Mouse (Mus musculus) adrenal gland, adult 2 months (tissue): Measurements from ENCODE around the gene Smim14. TPM values are rescaled to one million over a fixed set of nuclear protein-coding genes. Genes with fewer than 3 reads are reported as not detected.
"Not testable (repeated sequence)": the region's sequence is repeated elsewhere in the genome, so short reads cannot be mapped to it uniquely, and the experiment has no call there.

Experiments used
- DNase-seq: peaks from one replicate; pipeline ENCODE4 v3.0.0; 2021
- polyA plus RNA-seq: library from polyadenylated mRNA; depleted of rRNA; stranded (reverse); fragments of >200 nt; gene quantifications from 2 replicates; pipeline ENCODE4 v1.2.3, GENCODE M21; 2012
- total RNA-seq, 2 experiments: library from RNA; stranded (reverse); gene quantifications; 2 replicates each; pipeline ENCODE4 v1.2.3; 2021

Gene Smim14
- total and polyA plus RNA-seq, 3 experiments = 142 to 196 (median 177) TPM

DNA sequence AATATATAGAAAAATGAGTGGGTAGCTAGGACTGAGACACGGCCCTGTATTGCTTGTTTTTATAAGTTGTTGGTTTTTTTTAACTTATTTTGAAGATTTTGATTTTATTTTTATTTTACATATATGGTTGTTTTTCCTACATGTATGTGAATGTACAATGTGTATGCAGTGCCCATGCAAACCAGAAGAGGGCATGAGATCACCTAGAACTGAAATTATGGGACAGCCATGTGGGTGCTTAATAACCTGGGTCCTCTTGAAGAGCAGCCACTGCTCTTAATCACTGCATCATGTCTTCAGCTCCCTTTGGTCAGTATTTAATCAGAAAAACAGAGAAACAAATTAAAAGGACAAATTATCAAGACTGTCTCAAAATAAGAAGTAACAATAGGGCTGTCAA is 15.2 kb downstream of the Smim14 start:
- no peak for DNase-seq

GRCm38 (mm10) chr5:65514635-65515278 is 22.2 kb downstream of the Smim14 start:
- no peak for DNase-seq

DNA sequence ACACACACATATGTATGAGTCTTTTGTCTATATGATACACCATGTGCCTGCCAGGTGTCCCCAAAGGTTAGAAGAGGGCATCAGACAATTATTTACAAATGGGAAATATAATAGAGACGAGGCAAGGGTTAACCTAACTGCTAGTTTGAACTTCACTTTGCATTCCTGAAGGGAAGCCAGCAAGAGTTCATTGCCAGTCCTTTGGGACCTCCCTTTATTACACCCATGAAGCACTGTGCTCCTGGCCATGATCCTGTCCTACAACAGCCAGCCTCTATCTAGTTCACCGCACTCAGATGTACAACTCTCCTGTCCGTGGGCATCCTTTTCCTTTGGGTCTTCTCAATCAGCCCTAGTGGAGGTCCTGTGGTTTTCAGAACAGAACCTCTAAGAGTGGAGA is 23.5 kb downstream of the Smim14 start:
- no peak for DNase-seq

- DNase-seq = peak; percentile 45
These were observed 28.6 kb downstream of the Smim14 start for GRCm38 (mm10) chr5:65508395-65508794.

GRCm38 (mm10) chr5:65505786-65506185 is 31.2 kb downstream of the Smim14 start:
- DNase-seq = peak; percentile 52

GRCm38 (mm10) chr5:65501407-65501806 is 35.6 kb downstream of the Smim14 start:
- no peak for DNase-seq

DNA sequence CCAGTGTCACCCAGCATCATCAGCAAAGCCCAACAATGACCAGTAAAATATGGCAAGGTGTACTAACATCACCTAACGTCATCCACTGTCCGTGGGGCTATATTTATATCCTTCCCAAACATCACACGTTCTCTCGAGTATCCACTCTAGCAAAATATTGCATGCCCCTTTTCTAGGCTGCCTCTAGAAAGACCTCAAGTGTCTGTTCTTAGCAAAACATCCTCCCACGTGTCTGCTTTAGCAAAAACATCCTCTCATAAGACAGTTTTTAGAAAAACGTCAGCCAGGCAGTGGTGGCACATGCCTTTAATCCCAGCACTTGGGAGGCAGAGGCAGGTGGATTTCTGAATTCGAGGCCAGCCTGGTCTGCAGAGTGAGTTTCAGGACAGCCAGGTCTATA is 36.8 kb downstream of the Smim14 start:
- DNase-seq = no peak

DNA sequence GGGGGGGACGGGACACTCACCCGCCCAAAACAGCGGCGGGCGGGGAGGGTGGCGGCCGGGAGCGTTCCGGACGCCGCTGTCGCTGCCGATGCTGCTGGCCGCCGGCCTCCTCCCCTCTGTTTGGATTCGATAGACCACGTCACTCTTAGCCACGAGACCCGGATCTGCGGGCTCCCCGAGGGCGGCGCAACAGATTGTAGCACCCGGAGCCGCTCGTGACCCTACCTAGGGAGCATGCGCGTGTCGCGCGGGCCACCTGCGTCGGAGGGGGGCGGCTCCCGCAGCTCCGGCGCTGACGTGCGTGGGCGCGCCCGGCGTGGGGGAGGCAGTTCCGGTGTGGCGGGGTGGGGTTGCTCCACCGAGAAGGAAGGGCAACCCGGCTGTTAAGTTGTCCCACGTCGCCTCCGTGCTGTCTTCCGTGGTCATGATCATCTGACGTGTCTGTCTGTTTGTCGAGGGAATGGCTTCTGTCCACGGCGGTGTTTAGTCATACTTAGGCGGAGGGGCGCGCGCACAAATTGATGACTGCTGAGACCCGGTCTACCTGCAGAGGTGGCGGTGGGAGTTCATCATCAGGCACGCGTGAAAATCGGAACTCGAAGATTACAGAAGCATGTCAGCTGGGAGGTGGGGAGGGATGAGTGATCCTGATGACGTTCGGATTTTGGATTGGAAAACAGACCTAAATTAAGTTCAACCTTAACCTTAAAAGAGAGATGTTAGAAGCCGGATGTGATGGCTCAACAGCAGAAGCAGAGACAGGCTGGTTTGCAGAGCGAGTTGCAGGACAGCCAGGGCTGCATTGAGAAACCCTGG is 44.1 kb downstream of the Smim14 start, which contains the start of gene Gm43552:
Gene Gm43552, minus strand, starts transcription at position 118 of the 816 bp plus-strand sequence.
- DNase-seq = peak; percentile 99

GRCm38 (mm10) chr5:65491767-65492715 is 44.9 kb downstream of the Smim14 start:
- peak; percentile 87 for DNase-seq

DNA sequence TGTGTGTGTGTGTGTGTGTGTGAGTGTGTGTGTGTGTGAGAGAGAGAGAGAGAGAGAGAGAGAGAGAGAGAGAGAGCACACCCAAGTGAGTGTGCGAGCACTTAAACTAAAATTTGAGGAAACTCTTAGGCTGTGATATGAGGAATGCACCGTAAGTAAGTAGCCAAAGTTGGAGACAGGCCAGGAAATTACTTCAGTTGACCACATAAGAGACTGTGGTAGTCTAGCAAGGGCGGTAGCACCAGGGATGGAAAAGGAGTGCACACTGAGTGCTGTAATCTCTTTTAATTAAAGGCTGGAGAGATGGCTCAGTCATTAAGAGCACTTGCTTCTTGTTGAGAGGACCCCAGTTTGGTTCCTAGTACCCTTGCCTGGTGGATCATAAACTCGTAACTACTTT is 47.2 kb downstream of the Smim14 start:
- DNase-seq = no peak

- no peak for DNase-seq
These were observed 48.3 kb downstream of the Smim14 start for GRCm38 (mm10) chr5:65488725-65489124.

GRCm38 (mm10) chr5:65487381-65487780 is 49.6 kb downstream of the Smim14 start:
- no peak for DNase-seq

DNA sequence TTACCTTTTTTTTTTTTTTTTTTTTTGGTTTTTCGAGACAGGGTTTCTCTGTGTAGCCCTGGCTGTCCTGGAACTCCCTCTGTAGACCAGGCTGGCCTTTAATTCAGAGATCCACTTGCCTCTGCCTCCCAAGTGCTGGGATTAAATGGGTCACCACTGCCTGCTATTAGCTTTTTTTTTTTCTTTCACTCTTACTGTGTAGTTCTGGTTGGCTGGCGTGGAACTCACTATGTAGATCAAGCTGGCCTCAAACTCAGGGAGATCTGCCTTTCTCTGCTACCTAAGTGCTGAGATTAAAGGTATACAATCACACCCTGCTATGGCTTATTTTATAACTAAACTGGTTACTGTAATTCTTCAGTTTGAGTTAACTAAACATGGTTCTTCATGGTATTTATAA is 50.5 kb downstream of the Smim14 start:
- no peak for DNase-seq

- no peak for DNase-seq
These were observed 54.0 kb downstream of the Smim14 start for GRCm38 (mm10) chr5:65482996-65483395.

DNA sequence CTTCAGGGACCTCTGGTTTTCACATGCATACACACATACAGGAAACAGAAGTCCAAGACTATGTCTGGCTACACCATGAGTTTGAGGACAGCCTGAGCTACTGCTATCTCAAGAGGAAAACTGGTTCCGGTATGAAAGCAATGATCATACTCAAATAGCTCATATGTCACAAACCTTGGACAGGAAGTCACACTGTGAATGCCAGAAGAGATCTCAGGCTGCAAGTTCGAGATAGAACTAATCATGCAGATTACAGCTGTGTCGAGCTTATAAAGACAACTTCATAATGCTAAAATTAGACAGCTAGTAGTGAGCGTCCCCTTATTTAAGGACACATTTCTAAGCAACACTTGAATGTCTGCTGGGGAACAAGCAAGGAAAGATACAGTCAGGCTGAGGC is 56.5 kb downstream of the Smim14 start:
- DNase-seq = no peak

DNA sequence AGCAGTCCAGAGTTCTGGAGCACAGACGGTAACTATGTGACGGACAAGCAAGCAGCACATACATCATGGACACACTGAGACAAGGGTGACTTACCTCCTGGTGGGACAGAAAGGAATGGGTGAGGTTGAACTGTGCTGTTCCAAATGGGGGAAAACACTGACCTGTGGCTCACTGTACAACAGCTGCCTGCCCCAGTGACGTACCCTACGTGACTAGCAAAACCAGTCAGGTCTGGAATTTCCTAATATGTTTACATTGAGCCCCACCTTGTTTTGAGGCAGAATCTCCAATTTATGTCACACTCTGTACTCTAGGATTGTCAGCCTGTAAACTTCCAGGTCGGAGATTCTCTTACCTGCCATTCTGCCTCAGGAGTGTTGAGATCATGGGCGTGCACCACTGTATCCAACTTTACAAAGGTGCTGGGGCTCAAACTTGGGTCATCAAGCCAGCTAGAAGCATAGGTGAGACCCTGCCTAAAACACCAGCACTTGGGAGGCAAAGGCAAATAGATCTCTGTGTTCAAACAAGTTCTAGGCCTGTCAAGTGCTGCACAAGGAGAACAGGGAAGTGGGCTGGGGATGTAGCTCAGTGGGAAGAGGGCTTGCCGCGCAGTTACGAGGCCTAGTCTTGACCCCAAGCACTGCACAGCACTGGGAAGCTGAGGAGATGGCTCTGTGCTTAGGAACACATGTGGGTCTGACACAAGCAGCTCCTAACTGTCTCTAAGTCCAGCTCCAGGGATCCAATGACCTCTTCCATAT is 57.1 kb downstream of the Smim14 start:
- DNase-seq = no peak

- peak; percentile 38 for DNase-seq
These were observed 58.8 kb downstream of the Smim14 start for GRCm38 (mm10) chr5:65478224-65478623.

GRCm38 (mm10) chr5:65476739-65477138 is 60.2 kb downstream of the Smim14 start:
- not testable (repeated sequence) for DNase-seq

DNA sequence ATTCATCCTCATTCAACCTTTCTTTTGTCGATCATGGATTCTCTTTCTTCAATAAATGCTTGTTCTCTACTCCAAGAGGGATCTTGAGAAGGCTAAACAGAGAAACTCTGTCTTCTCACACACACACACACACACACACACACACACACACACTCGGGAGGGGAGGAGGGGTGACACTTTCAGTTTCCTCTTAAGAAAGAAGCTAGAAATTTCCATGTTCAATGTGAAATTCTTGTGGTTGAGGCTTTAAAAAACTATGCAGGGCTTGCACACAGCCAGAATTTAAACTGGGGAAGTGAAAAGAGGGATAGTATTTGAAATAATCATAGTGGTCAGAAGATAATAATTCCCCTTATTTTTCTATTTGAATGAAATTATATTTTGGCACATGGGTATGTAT is 61.2 kb downstream of the Smim14 start:
- no peak for DNase-seq

- peak; percentile 57 for DNase-seq
These were observed 67.2 kb downstream of the Smim14 start for GRCm38 (mm10) chr5:65469766-65470165.

DNA sequence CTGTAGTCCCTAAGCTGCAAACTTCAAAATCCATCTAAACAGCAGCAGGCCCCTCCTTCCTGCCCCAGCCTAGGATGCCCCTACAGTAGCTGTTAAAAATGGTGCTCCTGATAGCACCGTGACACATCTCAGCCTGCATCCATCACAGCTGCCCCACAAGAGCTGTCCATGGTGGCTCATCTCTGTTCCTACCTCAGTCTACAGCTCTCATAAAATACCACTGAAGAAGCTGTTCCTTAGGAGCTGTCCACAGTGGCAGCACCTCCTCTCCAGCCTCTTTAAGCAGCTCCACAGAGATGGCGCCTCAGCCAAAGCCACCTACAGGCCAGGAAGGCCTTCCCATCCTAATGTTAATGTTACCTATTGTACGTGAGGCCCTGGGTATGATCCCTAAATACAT is 70.1 kb downstream of the Smim14 start:
- DNase-seq = no peak

DNA sequence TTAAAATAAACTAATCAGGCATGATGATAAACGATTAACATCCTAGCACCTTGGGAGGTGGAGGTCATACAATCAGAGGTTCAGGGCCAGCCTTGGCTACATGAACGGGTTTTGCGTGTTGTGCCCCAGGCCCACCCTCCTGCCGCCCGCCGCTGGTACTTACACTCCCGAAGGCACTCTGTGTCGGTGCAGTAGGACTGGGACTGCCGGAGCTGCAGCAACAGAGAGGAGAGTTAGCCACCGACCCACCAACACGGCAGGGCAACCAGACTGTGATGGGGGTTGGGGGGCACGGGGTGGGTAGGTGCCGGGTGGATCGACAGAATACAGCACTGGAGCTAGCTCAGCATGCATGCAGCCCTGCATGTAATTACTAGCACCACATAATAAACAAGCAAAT is 76.6 kb downstream of the Smim14 start:
- DNase-seq = no peak
